Mouse (Mus musculus): ENCODE data around the gene Tas1r1. TPM values are rescaled to one million over a fixed set of nuclear protein-coding genes. Genes with fewer than 3 reads are reported as not detected.

Gene Tas1r1
- polyA plus RNA-seq, 1 experiment, result 0.14 TPM

DNA sequence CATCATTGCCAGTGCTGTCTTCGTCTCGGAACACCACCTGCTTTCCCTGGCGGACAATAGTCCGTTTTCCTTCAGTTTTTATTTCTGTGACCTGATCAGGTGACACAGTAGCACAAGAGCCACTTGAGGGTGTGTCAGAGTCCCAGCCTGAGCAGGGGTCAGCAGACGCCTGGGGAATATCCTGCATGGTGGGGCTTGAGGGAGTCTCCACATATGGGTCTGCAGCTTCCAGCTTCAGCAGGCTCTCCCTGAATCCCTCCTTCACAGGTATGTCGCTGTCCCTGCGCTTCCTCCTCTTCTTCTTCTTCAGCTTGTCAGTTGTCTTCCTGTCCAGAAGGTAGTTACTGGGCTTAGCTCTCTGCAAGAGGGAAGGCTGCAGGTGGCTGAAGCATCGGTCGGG is 46.3 kb downstream of the Tas1r1 start:
- peaks cover 11% of the 10 kb centered on the region for H3K27me3 ChIP-seq (ENCODE audit: control insufficient read depth, insufficient read depth, low read length)
- no peak overlapping the region for H3K4me3 ChIP-seq (ENCODE audit: extremely low read depth, insufficient read depth, insufficient read length)
- no peak overlapping the region for H3K27ac ChIP-seq (ENCODE audit: insufficient read depth, low read length)
- WGBS, result 96% methylated on average over 9 of the region's 9 CpGs
- H3K36me3 ChIP-seq (ENCODE audit: control insufficient read depth, insufficient read depth, low read length), result 0 out of 2 replicates have a peak, but pooled peaks cover 6% of the 10 kb centered on the region
- DNase-seq (ENCODE audit: low read depth in 1 of 2, low spot score in 2 of 2), result no peak
- TF ChIP-seq CTCF (IDR thresholded peaks at IDR 0.05; ENCODE audit: extremely low read depth, insufficient read depth, insufficient read length, insufficient replicate concordance) (no peak), POLR2A (IDR thresholded peaks at IDR 0.05; ENCODE audit: low read depth, low read length) (no peak)
- H3K4me1 ChIP-seq (ENCODE audit: control insufficient read depth, insufficient read depth, insufficient read length), result peaks cover 5% of the 10 kb centered on the region; the same call in 1 of the 2 replicates

DNA sequence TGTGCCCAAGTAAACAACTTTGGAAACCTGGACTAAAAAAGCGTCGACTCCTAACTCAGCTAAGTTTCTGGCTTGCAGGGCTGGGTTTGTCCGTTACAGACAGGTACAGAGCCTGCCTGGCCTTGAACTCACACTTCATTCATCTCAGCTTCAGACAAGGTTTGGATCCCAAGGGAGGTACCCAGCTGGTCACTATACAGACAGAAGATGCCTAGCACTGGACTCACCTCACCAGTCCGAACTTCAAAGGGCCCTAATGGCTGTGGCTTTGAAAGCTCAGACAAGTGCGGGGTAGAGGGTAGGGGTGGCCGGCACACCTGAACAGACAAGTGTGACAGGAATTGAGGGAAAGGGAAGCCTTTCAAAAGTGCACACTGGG is 49.3 kb downstream of the Tas1r1 start:
- H3K36me3 ChIP-seq (ENCODE audit: control insufficient read depth, insufficient read depth, low read length), result peaks cover 9% of the 10 kb centered on the region; the same call in 1 of the 2 replicates

DNA sequence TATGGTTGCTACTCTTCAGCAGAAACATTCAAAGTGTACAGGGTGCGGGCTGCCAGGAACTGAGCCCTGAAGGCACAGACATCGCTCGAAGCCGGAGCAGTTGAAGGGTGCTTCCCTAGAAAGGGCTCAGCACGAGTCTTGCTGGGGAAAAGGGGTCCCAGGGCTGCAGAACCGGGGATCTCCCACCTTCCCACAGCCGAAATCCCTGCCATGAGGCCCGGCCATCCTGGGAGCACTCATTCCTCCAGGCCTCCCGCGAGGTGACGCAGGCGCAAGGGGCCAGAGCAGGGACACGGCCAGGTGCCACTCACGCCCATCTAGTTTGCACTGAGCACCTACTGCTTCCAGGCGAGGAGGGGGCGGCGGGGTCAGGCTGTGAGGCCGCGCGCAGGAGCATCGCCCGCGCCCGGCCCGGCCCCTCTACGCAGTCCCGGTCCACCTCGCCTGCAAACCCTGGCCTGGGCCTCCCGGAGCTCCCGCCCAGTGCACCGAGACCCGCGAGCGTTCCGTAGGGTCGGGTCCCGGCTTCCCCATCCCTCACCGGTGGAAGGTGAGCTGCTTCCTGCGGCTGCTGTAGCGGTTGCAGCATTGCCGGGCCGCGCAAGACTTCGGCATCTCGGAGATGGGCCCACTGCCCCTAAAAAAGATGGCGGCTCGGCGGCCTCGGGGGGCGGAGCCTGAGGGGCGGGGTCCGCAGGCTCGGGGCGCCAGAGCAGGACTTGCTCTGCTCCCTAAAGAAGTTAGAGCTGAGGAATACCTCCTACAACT is 49.8 kb downstream of the Tas1r1 start, which contains the start of gene Thap3:
TSS of gene Thap3 (minus strand) at position 656 of the 768 bp plus-strand sequence.
- WGBS, result under 1% methylated on average over 54 of the region's 54 CpGs
- Histone ChIP-seq H3K36me3 (ENCODE audit: control insufficient read depth, insufficient read depth, low read length) (peaks cover 10% of the 10 kb centered on the region; the same call in 1 of the 2 replicates), H3K4me1 (ENCODE audit: control insufficient read depth, insufficient read depth, insufficient read length) (peaks cover 8% of the 10 kb centered on the region; the same call in 1 of the 2 replicates), H3K4me3 (ENCODE audit: extremely low read depth, insufficient read depth, insufficient read length) (peak within 1 kb of the TSS; percentile 97), H3K27me3 (ENCODE audit: control insufficient read depth, insufficient read depth, low read length) (no peaks in the 10 kb centered on the region), H3K27ac (ENCODE audit: insufficient read depth, low read length) (peak within 1 kb of the TSS; percentile 72)
- peak in 1 of 2 experiments; percentile 82 for DNase-seq (ENCODE audit: low read depth in 1 of 2, low spot score in 2 of 2)
- TF ChIP-seq CTCF (IDR thresholded peaks at IDR 0.05; ENCODE audit: extremely low read depth, insufficient read depth, insufficient read length, insufficient replicate concordance), result no peak
- TF ChIP-seq POLR2A (IDR thresholded peaks at IDR 0.05; ENCODE audit: low read depth, low read length), result peak; percentile 9

More for the DNA sequence above, 49.3 kb downstream of the Tas1r1 start:
- 54% methylated on average over 6 of the region's 6 CpGs for WGBS
- peaks cover 8% of the 10 kb centered on the region; the same call in 1 of the 2 replicates for H3K4me1 ChIP-seq (ENCODE audit: control insufficient read depth, insufficient read depth, insufficient read length)
- DNase-seq (ENCODE audit: low read depth in 1 of 2, low spot score in 2 of 2), result no peak
- TF ChIP-seq POLR2A (IDR thresholded peaks at IDR 0.05; ENCODE audit: low read depth, low read length) (no peak; the same call in 1 of the 2 replicates), CTCF (IDR thresholded peaks at IDR 0.05; ENCODE audit: extremely low read depth, insufficient read depth, insufficient read length, insufficient replicate concordance) (no peak)
- H3K4me3 ChIP-seq (ENCODE audit: extremely low read depth, insufficient read depth, insufficient read length), result peak overlapping the region; percentile 97; the same call in 1 of the 2 replicates
- no peak overlapping the region for H3K27ac ChIP-seq (ENCODE audit: insufficient read depth, low read length)
- H3K27me3 ChIP-seq (ENCODE audit: control insufficient read depth, insufficient read depth, low read length), result no peaks in the 10 kb centered on the region

DNA sequence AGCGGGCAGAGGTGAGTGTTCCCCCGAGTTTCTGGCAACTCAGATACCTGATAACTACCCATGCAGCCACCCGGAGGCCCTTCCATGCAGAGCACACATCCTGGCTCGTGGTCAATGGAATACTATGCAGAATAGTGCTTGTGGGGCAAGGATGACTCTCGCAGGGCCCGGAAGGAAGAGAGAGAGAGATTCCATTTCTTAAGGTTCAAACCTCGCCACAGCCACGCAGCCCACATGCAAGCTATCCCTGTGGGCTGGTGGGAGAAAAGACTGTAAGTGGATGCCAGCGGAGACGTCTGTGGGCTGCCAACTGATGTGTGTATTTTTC is 50.4 kb downstream of the Tas1r1 start:
- H3K27ac ChIP-seq (ENCODE audit: insufficient read depth, low read length), result 0 out of 2 replicates have a peak overlapping the region, but pooled peaks have one; percentile 72
- H3K27me3 ChIP-seq (ENCODE audit: control insufficient read depth, insufficient read depth, low read length), result no peaks in the 10 kb centered on the region
- DNase-seq (ENCODE audit: low read depth in 1 of 2, low spot score in 2 of 2), result no peak
- peaks cover 12% of the 10 kb centered on the region for H3K36me3 ChIP-seq (ENCODE audit: control insufficient read depth, insufficient read depth, low read length)
- TF ChIP-seq CTCF (IDR thresholded peaks at IDR 0.05; ENCODE audit: extremely low read depth, insufficient read depth, insufficient read length, insufficient replicate concordance), result no peak
- no peak for TF ChIP-seq POLR2A (IDR thresholded peaks at IDR 0.05; ENCODE audit: low read depth, low read length)
- WGBS, result 22% methylated on average over 10 of the region's 10 CpGs
- H3K4me3 ChIP-seq (ENCODE audit: extremely low read depth, insufficient read depth, insufficient read length), result peak overlapping the region; percentile 97; the same call in 1 of the 2 replicates
- H3K4me1 ChIP-seq (ENCODE audit: control insufficient read depth, insufficient read depth, insufficient read length), result peaks cover 8% of the 10 kb centered on the region; the same call in 1 of the 2 replicates

DNA sequence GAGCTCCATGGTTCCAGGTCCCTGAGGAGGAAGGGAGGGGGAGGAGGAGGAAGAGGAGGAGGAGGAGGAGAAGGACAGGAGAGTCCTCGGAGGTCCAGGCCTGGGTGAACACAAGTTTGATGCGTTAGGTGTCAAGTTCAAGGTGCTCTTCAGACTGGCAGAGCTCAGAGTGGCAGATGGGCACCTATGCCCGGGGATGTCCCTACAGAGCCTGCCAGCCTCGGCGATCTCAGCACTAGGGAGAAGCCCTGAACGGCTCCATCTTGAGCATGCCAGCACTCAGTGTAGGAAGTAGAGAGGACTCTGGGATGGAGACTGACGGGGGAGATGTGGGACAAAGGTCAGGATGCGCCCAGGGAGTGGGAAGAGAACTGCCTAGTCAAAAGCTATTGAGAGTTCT is 51.7 kb downstream of the Tas1r1 start:
- DNase-seq (ENCODE audit: low read depth in 1 of 2, low spot score in 2 of 2), result no peak
- H3K27ac ChIP-seq (ENCODE audit: insufficient read depth, low read length), result no peak overlapping the region
- TF ChIP-seq CTCF (IDR thresholded peaks at IDR 0.05; ENCODE audit: extremely low read depth, insufficient read depth, insufficient read length, insufficient replicate concordance) (no peak), POLR2A (IDR thresholded peaks at IDR 0.05; ENCODE audit: low read depth, low read length) (no peak)
- H3K27me3 ChIP-seq (ENCODE audit: control insufficient read depth, insufficient read depth, low read length), result no peaks in the 10 kb centered on the region
- WGBS, result 84% methylated on average over 8 of the region's 8 CpGs
- H3K36me3 ChIP-seq (ENCODE audit: control insufficient read depth, insufficient read depth, low read length), result peaks cover 12% of the 10 kb centered on the region
- no peak overlapping the region for H3K4me3 ChIP-seq (ENCODE audit: extremely low read depth, insufficient read depth, insufficient read length)
- peaks cover 8% of the 10 kb centered on the region; the same call in 1 of the 2 replicates for H3K4me1 ChIP-seq (ENCODE audit: control insufficient read depth, insufficient read depth, insufficient read length)

DNA sequence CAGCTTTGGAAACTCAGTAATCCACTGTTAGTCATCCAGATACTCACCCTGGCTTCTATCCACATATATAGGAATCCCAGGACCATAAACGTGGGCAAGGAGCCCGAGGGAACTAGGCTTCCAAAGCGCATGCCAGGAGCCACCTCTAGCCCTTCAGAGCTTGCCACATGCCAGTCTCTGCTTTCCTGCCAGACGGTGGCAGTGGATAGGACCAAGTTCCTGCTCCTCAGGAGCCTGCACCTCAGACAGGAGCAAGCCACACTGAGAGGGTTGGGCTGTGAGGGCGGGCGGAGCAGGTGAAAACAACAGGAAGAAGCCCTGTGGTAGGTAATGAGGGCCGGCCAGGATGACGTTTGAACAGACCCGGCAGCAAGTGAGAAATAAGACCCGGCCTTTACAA is 52.5 kb downstream of the Tas1r1 start:
- H3K27ac ChIP-seq (ENCODE audit: insufficient read depth, low read length), result no peak overlapping the region; the same call in 1 of the 2 replicates
- H3K4me1 ChIP-seq (ENCODE audit: control insufficient read depth, insufficient read depth, insufficient read length), result peaks cover 8% of the 10 kb centered on the region; the same call in 1 of the 2 replicates
- DNase-seq (ENCODE audit: low read depth in 1 of 2, low spot score in 2 of 2), result no peak
- H3K27me3 ChIP-seq (ENCODE audit: control insufficient read depth, insufficient read depth, low read length), result no peaks in the 10 kb centered on the region
- WGBS, result 59% methylated on average over 10 of the region's 10 CpGs
- TF ChIP-seq POLR2A (IDR thresholded peaks at IDR 0.05; ENCODE audit: low read depth, low read length) (no peak), CTCF (IDR thresholded peaks at IDR 0.05; ENCODE audit: extremely low read depth, insufficient read depth, insufficient read length, insufficient replicate concordance) (no peak)
- no peak overlapping the region for H3K4me3 ChIP-seq (ENCODE audit: extremely low read depth, insufficient read depth, insufficient read length)
- H3K36me3 ChIP-seq (ENCODE audit: control insufficient read depth, insufficient read depth, low read length), result peaks cover 9% of the 10 kb centered on the region
